Mouse (Mus musculus): ENCODE data around the gene Zdhhc6. TPM values are rescaled to one million over a fixed set of nuclear protein-coding genes. Genes with fewer than 3 reads are reported as not detected.

Gene Zdhhc6
- polyA plus RNA-seq, 1 experiment from 2014 or later, result 47.5 TPM

DNA sequence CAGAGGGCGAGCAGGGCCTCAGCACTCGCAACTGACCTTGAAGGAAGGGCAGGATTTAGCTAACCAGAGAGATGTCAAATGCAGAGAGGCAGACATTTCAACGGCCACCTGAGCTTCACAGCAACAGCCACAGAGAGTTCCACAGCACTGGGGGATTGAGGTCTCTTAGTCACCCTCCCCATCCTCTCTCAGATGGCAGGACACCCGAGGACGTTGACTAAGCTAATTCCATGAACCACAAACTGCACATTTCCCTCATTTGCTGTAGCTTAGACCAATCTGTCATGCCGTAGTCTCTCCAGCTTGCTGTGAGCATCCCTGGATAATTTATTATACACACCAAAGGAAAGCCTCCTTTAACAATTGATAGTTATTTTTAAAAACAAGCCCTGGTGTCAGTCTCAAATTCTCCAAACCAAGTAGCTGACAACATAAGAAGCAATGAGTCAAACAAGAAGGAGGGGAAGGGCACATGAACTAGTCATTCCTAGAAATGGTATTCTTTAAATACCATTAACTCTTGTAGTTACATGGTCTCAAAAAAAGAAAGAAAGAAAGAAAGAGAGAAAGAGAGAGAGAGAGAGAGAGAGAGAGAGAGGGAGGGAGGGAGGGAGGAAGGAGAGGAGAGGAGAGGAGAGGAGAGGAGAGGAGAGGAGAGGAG, 75.9 kb downstream of the Zdhhc6 start:
- H3K27ac ChIP-seq, result no peak overlapping the region
- H3K4me3 ChIP-seq (ENCODE audit: inconsistent target), result no peak overlapping the region
- 56% methylated on average over 6 of the region's 6 CpGs for WGBS (ENCODE audit: missing documents)
- H3K79me2 ChIP-seq (ENCODE audit: inconsistent target), result no peaks in the 10 kb centered on the region
- no peaks in the 10 kb centered on the region for H3K36me3 ChIP-seq (ENCODE audit: inconsistent target)

DNA sequence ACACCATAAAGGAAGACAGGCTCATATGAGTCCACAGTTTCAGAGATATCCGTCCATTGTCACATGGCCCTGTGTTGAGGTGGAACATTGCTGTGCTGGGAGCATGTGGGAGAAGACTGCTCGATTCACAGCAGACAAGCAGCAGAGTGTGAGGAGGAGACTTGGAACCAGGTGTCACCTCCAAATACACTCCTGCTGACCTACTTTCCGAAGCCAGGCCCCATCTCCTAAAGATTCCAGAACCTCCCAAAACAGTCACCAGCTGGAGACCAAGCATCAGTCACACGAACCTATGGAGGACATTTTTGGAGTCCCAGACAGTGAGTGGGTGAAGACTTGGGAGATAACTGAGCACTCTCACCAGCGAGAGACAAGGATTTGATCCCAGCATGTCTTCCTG, 79.3 kb downstream of the Zdhhc6 start:
- WGBS (ENCODE audit: missing documents), result 91% methylated on average over 5 of the region's 5 CpGs
- no peak overlapping the region for H3K27ac ChIP-seq
- no peak overlapping the region for H3K4me3 ChIP-seq (ENCODE audit: inconsistent target)
- H3K79me2 ChIP-seq (ENCODE audit: inconsistent target), result no peaks in the 10 kb centered on the region
- no peaks in the 10 kb centered on the region for H3K36me3 ChIP-seq (ENCODE audit: inconsistent target)

DNA sequence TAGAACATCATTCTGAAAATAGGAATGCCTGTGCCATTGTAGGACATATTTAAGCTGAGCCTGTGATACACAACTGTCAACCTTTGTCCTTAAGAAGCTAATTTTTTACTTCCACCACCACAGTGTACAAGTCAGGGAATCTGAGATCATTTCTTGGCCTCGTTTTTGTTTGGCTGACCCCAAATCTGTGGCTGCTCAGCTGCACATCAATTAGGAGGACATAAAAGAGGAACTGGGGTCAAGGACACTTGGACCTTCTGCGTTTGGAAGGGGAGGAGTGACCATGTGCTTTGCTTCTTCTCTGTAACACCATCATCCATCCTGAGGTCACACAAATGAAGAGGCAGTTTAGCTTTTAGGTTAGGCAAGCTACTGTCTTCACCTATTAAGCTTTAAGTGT, 79.8 kb downstream of the Zdhhc6 start:
- Histone ChIP-seq H3K27ac (no peak overlapping the region), H3K4me3 (ENCODE audit: inconsistent target) (no peak overlapping the region), H3K79me2 (ENCODE audit: inconsistent target) (no peaks in the 10 kb centered on the region), H3K36me3 (ENCODE audit: inconsistent target) (no peaks in the 10 kb centered on the region)
- WGBS (ENCODE audit: missing documents), result 8% methylated on average over 2 of the region's 2 CpGs

DNA sequence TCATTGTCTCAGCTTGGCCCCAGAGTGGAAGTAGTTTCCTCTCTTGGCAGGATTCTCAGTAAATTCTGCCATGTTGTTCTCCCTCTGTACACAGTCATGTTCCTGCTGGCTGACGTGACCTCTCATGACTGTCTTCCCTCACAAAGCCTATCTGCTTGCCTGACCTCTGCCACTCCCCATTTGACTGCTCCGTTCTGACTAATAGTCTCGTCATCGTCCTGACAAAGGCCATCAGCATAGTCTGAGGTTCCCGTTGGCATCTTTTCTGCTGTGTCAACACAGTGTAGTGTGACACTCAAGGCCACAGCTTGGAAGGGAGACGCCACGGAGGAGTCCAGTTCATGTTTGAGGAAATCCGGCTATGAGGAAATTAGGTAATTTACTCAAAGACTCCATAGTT, 83.7 kb downstream of the Zdhhc6 start:
- H3K4me3 ChIP-seq (ENCODE audit: inconsistent target), result no peak overlapping the region
- peak overlapping the region; percentile 33; the same call in 1 of the 2 replicates for H3K27ac ChIP-seq
- H3K79me2 ChIP-seq (ENCODE audit: inconsistent target), result no peaks in the 10 kb centered on the region

DNA sequence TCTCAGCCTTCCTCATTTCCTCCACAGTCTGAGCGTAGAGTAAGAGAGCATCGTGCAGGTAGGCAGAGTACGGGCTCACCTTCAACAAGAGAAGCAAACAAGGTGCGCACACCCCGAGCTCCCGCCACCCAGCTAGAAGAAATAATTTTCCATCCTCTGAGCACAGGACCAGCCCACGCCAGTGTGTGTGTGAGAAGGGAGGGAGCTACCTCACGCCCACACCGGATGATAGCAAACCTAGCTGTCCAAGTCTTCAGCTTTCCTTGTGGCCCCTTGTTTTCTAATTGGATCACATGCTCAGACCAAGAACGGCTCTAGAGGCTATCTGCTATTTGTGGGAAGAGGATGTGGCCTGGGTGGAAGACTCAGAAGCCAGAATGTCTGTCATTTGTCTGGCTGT, 84.8 kb downstream of the Zdhhc6 start:
- 86% methylated on average over 10 of the region's 10 CpGs for WGBS (ENCODE audit: missing documents)
- no peak overlapping the region for H3K4me3 ChIP-seq (ENCODE audit: inconsistent target)
- no peak overlapping the region for H3K27ac ChIP-seq
- no peaks in the 10 kb centered on the region for H3K79me2 ChIP-seq (ENCODE audit: inconsistent target)
- H3K36me3 ChIP-seq (ENCODE audit: inconsistent target), result no peaks in the 10 kb centered on the region

More for the DNA sequence above, 83.7 kb downstream of the Zdhhc6 start:
- WGBS (ENCODE audit: missing documents), result 38% methylated on average over 8 of the region's 8 CpGs
- no peaks in the 10 kb centered on the region for H3K36me3 ChIP-seq (ENCODE audit: inconsistent target)

DNA sequence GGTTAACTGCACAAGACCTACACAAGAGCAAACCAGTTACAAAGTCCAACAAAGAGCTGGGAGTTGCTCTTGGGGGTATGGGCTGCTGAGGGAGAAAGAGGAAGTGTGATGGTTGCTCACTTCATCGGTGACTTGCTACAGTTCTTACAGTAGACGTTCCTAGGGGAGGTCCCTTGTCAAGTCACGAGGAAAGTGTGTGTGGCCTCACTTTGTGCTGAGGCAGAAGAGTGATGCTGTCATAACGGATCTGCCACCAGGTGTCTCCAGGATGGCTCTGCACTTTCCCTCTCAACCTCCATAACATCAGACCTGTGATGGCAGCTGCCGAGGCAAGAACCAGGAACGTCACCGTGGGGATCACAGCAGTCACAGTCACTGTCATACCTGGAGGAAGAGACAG, 88.7 kb downstream of the Zdhhc6 start:
- Histone ChIP-seq H3K27ac (no peak overlapping the region), H3K79me2 (ENCODE audit: inconsistent target) (no peaks in the 10 kb centered on the region), H3K36me3 (ENCODE audit: inconsistent target) (no peaks in the 10 kb centered on the region), H3K4me3 (ENCODE audit: inconsistent target) (no peak overlapping the region)
- WGBS (ENCODE audit: missing documents), result 58% methylated on average over 7 of the region's 7 CpGs

DNA sequence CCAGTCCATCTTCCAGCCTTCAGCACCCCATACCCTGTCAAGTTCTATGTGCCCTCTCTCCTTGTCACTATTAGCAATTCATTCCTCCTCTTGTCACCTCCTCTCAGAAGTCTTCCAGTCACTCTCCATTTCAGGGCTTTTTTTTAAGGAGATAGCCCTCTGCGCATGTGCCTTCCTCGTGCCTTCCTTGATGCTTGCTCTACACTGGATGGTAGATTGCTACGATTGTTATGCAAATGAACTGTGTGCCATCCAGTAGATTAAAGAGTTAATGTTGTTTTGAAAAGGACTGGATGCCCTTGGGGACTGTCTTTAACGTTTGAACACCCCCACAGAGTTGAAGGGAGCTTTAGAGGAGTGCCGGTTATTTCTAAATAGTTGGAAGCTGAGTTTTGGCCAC, 89.2 kb downstream of the Zdhhc6 start:
- H3K4me3 ChIP-seq (ENCODE audit: inconsistent target), result no peak overlapping the region
- no peak overlapping the region for H3K27ac ChIP-seq
- 78% methylated on average over 5 of the region's 5 CpGs for WGBS (ENCODE audit: missing documents)
- H3K79me2 ChIP-seq (ENCODE audit: inconsistent target), result no peaks in the 10 kb centered on the region
- no peaks in the 10 kb centered on the region for H3K36me3 ChIP-seq (ENCODE audit: inconsistent target)

DNA sequence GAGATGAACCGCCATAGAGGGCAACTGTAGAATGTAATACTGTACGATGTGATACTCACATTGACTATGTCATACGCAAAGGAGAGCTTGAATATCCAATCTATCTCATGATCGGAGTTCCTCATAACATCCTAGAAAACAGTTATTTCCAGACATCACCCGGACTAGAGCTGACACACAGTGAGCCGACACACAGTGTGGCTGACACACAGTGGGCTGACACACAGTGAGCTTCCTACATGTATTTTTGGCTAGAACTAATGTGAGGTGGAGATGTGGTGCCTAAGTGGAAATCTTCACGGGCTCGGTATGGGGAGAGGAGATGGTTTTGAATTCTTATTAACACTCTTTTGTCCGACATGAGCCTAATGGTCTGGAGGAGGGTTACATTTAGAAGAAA, 93.6 kb downstream of the Zdhhc6 start:
- H3K27ac ChIP-seq, result no peak overlapping the region
- 91% methylated on average over 8 of the region's 9 CpGs for WGBS (ENCODE audit: missing documents)
- no peaks in the 10 kb centered on the region for H3K79me2 ChIP-seq (ENCODE audit: inconsistent target)
- H3K36me3 ChIP-seq (ENCODE audit: inconsistent target), result no peaks in the 10 kb centered on the region
- H3K4me3 ChIP-seq (ENCODE audit: inconsistent target), result no peak overlapping the region

Other genes starting within 250 kb of the Zdhhc6 start
- gene Gpam, start 188.8 kb downstream of the Zdhhc6 start, polyA plus RNA-seq (2018), result 4.3 to 6.9 TPM (median 4.8 TPM) in 3 replicates
- not detected in 3 replicates for gene Tectb, start 135.3 kb downstream of the Zdhhc6 start, polyA plus RNA-seq (2018)
- gene Gucy2g, start 74.8 kb downstream of the Zdhhc6 start, polyA plus RNA-seq (2018), result not detected in 3 replicates
- gene Acsl5, start 64.1 kb downstream of the Zdhhc6 start, polyA plus RNA-seq (2018), result 48.7 to 121 TPM (median 77.5 TPM) in 3 replicates
- 25.9 to 41.8 TPM (median 39.9 TPM) in 3 replicates for gene Vti1a, start 263 bp upstream of the Zdhhc6 start, polyA plus RNA-seq (2018)